Mouse (Mus musculus): ENCODE measurements around the gene Ap2a1.
A peak's percentile ranks its signal among the peaks of the same experiment; 100 is the strongest.

The Ap2a1 gene

GRCm38 (mm10) chr7:44864595-44865542 lies 64.4 kb downstream of the Ap2a1 start:
- DNase-seq (ENCODE audit: low spot score) = no peak

GRCm38 (mm10) chr7:44863982-44864494 lies 65.3 kb downstream of the Ap2a1 start:
- no peak for DNase-seq (ENCODE audit: low spot score)

GRCm38 (mm10) chr7:44863210-44863609 lies 66.1 kb downstream of the Ap2a1 start:
- DNase-seq (ENCODE audit: low spot score) = no peak

GRCm38 (mm10) chr7:44862434-44862833 lies 66.9 kb downstream of the Ap2a1 start:
- DNase-seq (ENCODE audit: low spot score) = no peak

GRCm38 (mm10) chr7:44861429-44861816 lies 67.9 kb downstream of the Ap2a1 start:
- DNase-seq (ENCODE audit: low spot score) = no peak

DNA sequence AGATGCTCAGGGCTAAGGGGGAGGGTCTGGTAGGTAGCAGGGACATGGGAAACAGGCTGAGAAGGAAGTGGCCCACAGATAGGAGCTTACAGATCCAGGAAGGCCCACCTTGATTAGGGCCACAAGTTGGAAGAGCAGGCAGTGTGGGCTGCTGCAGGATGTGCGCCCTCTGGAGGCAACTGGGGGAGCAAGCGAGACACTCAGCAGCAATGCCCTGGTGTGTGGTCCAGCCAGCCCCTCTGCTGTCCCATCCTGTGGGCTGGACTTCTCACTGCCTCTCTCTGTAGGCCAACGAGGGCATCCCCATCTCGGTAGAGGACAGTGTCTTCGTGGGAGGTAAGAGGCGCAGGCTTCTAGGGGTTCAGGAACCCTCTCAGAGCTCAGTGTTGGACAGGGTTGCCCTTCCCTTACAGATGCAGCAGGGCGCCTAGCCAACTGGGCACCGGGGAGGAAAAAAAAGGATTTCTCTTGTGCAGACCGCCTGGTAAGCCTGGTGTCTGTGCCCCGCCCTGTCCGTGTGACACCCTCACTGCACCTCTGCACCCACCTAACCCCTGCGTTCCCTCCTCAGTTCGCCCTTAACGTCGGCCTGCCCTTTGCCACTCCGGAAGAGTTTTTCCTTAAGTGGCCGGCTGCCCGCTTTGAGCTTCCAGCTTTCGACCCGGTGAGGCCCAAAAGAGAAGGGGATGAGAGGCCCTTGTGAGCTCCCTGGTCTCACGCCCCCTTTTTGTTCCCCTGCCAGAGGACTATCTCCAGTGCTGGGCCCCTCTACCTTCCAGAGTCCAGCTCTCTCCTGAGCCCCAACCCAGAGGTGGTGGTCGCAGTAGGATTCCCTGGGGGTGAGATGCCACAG lies 68.5 kb downstream of the Ap2a1 start:
- DNase-seq (ENCODE audit: low spot score) = peak; percentile 69

DNA sequence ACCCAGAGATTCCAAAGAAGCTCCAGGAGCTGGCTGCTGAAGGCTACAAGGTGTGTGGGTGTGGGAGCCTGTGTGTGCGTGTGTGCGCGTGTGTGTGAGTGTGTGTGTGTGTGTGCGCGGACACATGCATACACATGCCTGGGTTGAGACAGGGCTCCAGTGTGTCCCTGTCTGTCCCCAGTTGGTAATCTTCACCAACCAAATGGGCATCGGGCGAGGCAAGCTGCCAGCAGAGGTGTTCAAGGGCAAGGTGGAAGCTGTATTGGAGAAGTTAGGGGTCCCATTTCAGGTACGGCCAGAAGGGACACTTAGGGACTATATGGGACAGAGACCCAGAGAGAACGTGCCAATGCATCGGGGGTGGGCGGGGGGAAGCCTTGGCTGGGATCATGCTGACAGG lies 69.4 kb downstream of the Ap2a1 start:
- DNase-seq (ENCODE audit: low spot score) = no peak

- DNase-seq (ENCODE audit: low spot score) = no peak
Observed at GRCm38 (mm10) chr7:44857905-44858304, 71.4 kb downstream of the Ap2a1 start.

DNA sequence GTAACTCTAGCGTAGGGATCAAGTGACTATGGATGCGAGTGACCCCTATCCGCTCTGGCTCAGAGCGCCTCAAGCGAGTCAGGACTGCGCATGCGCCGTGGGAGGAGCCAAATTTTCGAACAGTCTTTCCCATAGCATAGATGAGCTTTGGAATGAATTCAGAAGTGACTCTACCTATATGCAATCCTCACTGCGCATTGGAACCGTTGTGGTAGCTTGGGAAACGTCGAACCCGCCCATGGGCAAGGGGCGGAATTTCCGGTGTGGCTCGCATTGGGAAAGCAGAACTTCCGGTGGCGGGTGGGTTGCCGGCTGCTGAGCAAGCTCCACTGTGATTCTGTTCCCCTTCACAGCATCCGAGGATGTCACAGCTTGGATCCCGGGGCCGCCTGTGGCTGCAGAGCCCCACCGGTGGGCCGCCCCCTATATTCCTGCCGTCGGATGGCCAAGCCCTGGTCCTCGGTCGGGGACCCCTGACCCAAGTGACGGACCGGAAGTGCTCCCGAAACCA lies 72.2 kb downstream of the Ap2a1 start, which contains the start of gene Pnkp:
Gene Pnkp, plus strand, starts transcription at position 98 of the 511 bp plus-strand sequence.
- peak; percentile 79 for DNase-seq (ENCODE audit: low spot score)

DNA sequence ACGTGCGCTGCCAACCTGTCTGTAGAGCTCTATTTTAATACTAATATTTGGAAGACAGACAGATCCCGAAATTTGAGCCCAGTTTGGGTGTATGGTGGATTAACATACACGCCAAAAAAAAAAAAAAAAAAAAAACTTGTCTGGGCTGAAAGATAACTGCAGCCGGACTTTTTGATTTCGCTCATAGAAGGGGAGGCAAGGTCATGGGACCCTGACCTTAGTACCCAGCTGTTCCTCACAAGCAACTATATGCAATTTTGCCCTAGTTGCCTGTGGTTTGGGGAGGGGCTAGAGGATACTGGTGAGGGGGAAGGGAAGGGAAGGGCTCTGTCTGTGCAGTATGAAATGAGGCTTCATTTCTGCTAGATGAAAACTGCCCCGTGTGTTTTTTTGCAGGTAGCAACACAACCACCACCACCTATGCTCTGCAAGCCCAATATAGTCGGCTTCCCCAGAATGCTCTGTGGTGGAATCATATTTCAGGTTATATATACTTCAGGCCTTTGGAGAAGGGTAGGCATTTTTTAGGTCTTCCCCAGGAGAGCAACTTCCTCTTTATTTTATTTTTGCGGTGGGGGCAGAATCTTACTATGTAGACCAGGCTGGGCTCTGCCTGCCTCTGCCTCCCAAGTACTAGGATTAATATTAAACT lies 72.9 kb downstream of the Ap2a1 start:
- DNase-seq (ENCODE audit: low spot score) = no peak

GRCm38 (mm10) chr7:44855036-44855435 lies 74.3 kb downstream of the Ap2a1 start:
- no peak for DNase-seq (ENCODE audit: low spot score)

- DNase-seq (ENCODE audit: low spot score) = peak; percentile 83
Observed at GRCm38 (mm10) chr7:44854356-44855031, 74.8 kb downstream of the Ap2a1 start.

- DNase-seq (ENCODE audit: low spot score) = no peak
Observed at GRCm38 (mm10) chr7:44853596-44854355, 75.5 kb downstream of the Ap2a1 start.

- no peak for DNase-seq (ENCODE audit: low spot score)
Observed at GRCm38 (mm10) chr7:44853065-44853464, 76.2 kb downstream of the Ap2a1 start.

DNA sequence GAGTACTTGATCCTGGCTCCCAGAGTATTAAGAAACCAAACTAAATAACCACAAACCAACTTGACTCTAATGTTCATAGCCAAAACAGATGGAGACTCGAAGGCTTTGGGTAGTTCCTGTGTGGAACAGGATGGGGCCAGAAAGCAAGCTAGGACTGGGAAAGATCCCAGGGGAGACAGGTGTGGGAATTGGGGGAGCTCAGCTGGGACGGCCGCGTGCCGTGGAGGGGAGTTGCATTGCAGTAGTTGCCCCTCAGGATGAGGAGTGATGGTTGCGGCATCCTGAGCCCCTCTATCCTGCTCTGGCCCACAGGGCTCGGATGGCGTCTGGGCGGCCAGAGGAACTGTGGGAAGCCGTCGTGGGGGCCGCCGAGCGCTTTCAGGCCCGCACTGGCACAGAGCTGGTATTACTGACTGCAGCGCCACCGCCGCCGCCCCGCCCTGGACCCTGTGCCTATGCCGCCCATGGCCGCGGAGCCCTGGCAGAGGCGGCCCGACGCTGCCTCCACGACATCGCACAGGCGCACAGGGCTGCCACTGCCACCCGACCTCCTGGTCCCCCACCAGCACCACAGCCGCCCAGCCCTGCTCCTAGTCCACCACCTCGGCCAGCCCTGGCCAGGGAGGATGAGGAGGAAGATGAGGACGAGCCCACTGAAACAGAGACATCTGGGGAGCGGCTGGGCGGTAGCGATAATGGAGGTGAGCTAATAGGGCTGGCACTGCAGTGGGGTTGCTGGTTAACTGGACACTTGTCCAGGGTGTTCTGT lies 76.9 kb downstream of the Ap2a1 start:
- DNase-seq (ENCODE audit: low spot score) = no peak

GRCm38 (mm10) chr7:44851625-44852234 lies 77.6 kb downstream of the Ap2a1 start:
- no peak for DNase-seq (ENCODE audit: low spot score)

DNA sequence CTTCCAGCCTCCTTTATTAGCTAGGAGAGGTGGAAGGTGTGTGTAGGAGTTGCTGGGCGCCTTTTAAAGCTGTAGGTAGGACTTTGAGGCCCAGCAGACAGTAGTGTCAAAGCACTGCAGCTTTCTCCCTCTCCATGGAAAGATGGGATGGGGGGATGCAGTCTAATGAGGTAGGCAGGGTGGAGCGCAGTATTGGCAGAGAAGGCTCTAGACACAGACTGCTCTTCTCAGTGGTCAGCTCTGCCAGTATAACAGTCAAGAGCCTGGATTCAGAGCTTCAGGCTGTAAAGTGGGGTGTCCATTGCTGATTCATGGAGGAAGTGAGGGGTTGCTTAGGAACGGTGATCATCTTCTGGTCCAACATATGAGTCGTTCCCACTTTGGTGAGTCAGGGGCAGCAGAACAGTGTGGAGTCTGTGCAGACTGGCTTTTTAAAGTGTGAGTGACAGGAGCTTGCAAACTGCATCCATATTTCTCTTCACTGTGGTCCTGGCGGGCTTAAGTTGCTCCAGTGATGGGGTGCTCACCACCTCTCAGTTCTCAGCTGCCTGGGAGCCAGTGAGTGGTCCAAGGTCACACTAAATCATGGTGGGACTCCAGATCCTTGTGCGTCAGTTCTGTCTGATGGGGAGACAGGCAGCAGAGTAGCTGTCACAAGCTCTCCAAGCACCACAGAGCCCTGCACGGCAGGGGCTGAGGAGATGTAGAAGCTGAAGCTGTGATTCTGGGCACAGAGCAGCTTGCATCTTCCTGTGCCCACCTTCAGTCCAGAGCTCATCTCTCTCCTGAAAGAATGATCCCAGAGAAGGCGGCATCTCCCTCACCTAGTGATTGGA lies 78.3 kb downstream of the Ap2a1 start:
- no peak for DNase-seq (ENCODE audit: low spot score)
